Mouse (Mus musculus) lung, postnatal 0 days (tissue): ENCODE data around the gene Azin2. TPM values are rescaled to one million over a fixed set of nuclear protein-coding genes. Genes with fewer than 3 reads are reported as not detected.

ENCODE experiments used
- ATAC-seq: fragments of 200-750 bp; cut with Nextera tagmentation; 2 replicates; pipeline ENCODE4 v1.8.0; 2017; ENCODE audit warnings: moderate library complexity
- DNase-seq: peaks from one replicate; pipeline ENCODE4 v3.0.0-alpha.2; 2016; ENCODE audit warnings: low spot score
- H3K27ac ChIP-seq: fragments of 300-500 bp; sonication (generic); 2 replicates; pipeline ENCODE4 v1.5.1; 2014; ENCODE audit warnings: antibody characterized with exemption, mild to moderate bottlenecking, low read length, mixed read lengths
- H3K27me3 ChIP-seq: fragments of 300-500 bp; sonication (generic); replicated peaks from 2 replicates; pipeline ENCODE4 v1.6.1; 2014; ENCODE audit warnings: low read length, mixed read lengths; ENCODE audit not compliant: insufficient read depth
- H3K36me3 ChIP-seq: fragments of 300-500 bp; sonication (generic); 2 replicates; pipeline ENCODE4 v1.6.1; 2014; ENCODE audit warnings: low read length, mixed read lengths; ENCODE audit not compliant: insufficient read depth
- H3K4me1 ChIP-seq: fragments of 300-500 bp; sonication (generic); 2 replicates; pipeline ENCODE4 v1.6.1; 2014; ENCODE audit warnings: antibody characterized with exemption, low read depth, low read length, mixed read lengths; ENCODE audit not compliant: insufficient read depth
- H3K4me2 ChIP-seq: fragments of 300-500 bp; sonication (generic); replicated peaks from 2 replicates; pipeline ENCODE4 v1.6.1; 2014; ENCODE audit warnings: low read depth, mild to moderate bottlenecking, low read length, moderate library complexity, mixed read lengths
- H3K4me3 ChIP-seq: fragments of 300-500 bp; sonication (generic); 2 replicates; pipeline ENCODE4 v1.5.1; 2014; ENCODE audit warnings: low read depth, low read length
- H3K9ac ChIP-seq: fragments of 300-500 bp; sonication (generic); replicated peaks from 2 replicates; pipeline ENCODE4 v1.6.1; 2014; ENCODE audit warnings: low read depth, mild to moderate bottlenecking
- H3K9me3 ChIP-seq: fragments of 300-500 bp; sonication (generic); 2 replicates; pipeline ENCODE4 v1.6.1; 2016; ENCODE audit warnings: low read length, mixed read lengths
- CTCF ChIP-seq: IDR thresholded peaks from 2 replicates; pipeline ENCODE4 v1.5.1; 2016; ENCODE audit warnings: antibody characterized with exemption, mild to moderate bottlenecking
- EP300 ChIP-seq: IDR thresholded peaks from 2 replicates; pipeline ENCODE4 v1.6.1; 2016; ENCODE audit warnings: antibody characterized with exemption, mild to moderate bottlenecking, control low read depth
- WGBS: fragments of 180-500 bp; shearing (Covaris S2); extraction: QIAGEN DNeasy Blood & Tissue Kit; methylation state at CpG from one replicate; pipeline ENCODE4 v1.1.7; 2014; 5-methylcytosine and 5-hydroxymethylcytosine counted together
- polyA plus RNA-seq: library from polyadenylated mRNA; unstranded; fragments of >200 nt; fragmentation: Nextera tagmentation; extraction: Ambion mirVana; gene quantifications from 2 replicates; pipeline ENCODE4 v1.2.1, GENCODE M21; 2015

The Azin2 gene
- polyA plus RNA-seq, 1 experiment from 2014 or later = 42.2 TPM

- no peak overlapping the region for H3K27ac ChIP-seq
- H3K36me3 ChIP-seq = no peaks in the 10 kb centered on the region
- no peaks in the 10 kb centered on the region for H3K27me3 ChIP-seq
- no peak overlapping the region for H3K9ac ChIP-seq
- no peak overlapping the region for H3K4me2 ChIP-seq
- peaks cover 26% of the 10 kb centered on the region for H3K4me1 ChIP-seq
- TF ChIP-seq CTCF = no peak
- no peak for TF ChIP-seq EP300
- DNase-seq = no peak
- H3K9me3 ChIP-seq = no peaks in the 10 kb centered on the region
- H3K4me3 ChIP-seq = no peak overlapping the region
- ATAC-seq = no peak
- WGBS = 50% methylated on average over 5 of the region's 5 CpGs
These were observed 75.7 kb downstream of the Azin2 start for GRCm38 (mm10) chr4:128886571-128886970.

- Histone ChIP-seq H3K27me3 (no peaks in the 10 kb centered on the region), H3K4me2 (no peak overlapping the region), H3K9ac (no peak overlapping the region), H3K9me3 (no peaks in the 10 kb centered on the region), H3K36me3 (no peaks in the 10 kb centered on the region), H3K4me1 (peaks cover 18% of the 10 kb centered on the region; the same call in 1 of the 2 replicates), H3K4me3 (no peak overlapping the region), H3K27ac (no peak overlapping the region)
- TF ChIP-seq CTCF (no peak), EP300 (no peak)
- 99% methylated on average over 8 of the region's 8 CpGs for WGBS
- ATAC-seq = no peak
- DNase-seq = no peak
These were observed 76.7 kb downstream of the Azin2 start for GRCm38 (mm10) chr4:128885540-128885939.

- no peak overlapping the region for H3K9ac ChIP-seq
- TF ChIP-seq CTCF (no peak), EP300 (no peak)
- WGBS = 37% methylated on average over 5 of the region's 5 CpGs
These were observed 77.5 kb downstream of the Azin2 start for GRCm38 (mm10) chr4:128884711-128885095.

GRCm38 (mm10) chr4:128883801-128884710 is 78.2 kb downstream of the Azin2 start:
- no peaks in the 10 kb centered on the region for H3K9me3 ChIP-seq
- H3K4me1 ChIP-seq = peaks cover 11% of the 10 kb centered on the region; the same call in 1 of the 2 replicates
- peak overlapping the region; percentile 41 for H3K9ac ChIP-seq
- H3K4me2 ChIP-seq = peak overlapping the region; percentile 95
- WGBS = under 1% methylated on average over 90 of the region's 94 CpGs
- peak; percentile 51 for ATAC-seq
- no peak overlapping the region for H3K27ac ChIP-seq
- peak overlapping the region; percentile 71 for H3K4me3 ChIP-seq
- H3K27me3 ChIP-seq = no peaks in the 10 kb centered on the region
- peak; percentile 23 for DNase-seq
- TF ChIP-seq CTCF (no peak), EP300 (no peak)
- no peaks in the 10 kb centered on the region for H3K36me3 ChIP-seq

More at GRCm38 (mm10) chr4:128884711-128885095, 77.5 kb downstream of the Azin2 start:
- DNase-seq (no peak), ATAC-seq (no peak)
- Histone ChIP-seq H3K4me2 (peak overlapping the region; percentile 95), H3K9me3 (no peaks in the 10 kb centered on the region), H3K27me3 (no peaks in the 10 kb centered on the region), H3K4me3 (peak overlapping the region; percentile 71), H3K27ac (no peak overlapping the region), H3K36me3 (no peaks in the 10 kb centered on the region), H3K4me1 (peaks cover 11% of the 10 kb centered on the region; the same call in 1 of the 2 replicates)

- Histone ChIP-seq H3K27me3 (no peaks in the 10 kb centered on the region), H3K9me3 (no peaks in the 10 kb centered on the region), H3K4me2 (peak within 1 kb of the TSS; percentile 95), H3K36me3 (no peaks in the 10 kb centered on the region), H3K4me1 (peaks cover 11% of the 10 kb centered on the region; the same call in 1 of the 2 replicates), H3K27ac (no peak within 1 kb of the TSS), H3K4me3 (peak within 1 kb of the TSS; percentile 71), H3K9ac (peak within 1 kb of the TSS; percentile 41)
- peak; percentile 94 for ATAC-seq
- no peak for TF ChIP-seq EP300
- TF ChIP-seq CTCF = peak; percentile 39; the same call in 1 of the 2 replicates
- peak; percentile 87 for DNase-seq
- 2% methylated on average over 12 of the region's 37 CpGs for WGBS
These were observed 78.9 kb downstream of the Azin2 start, which contains the start of gene Trim62 for GRCm38 (mm10) chr4:128883379-128883781. Gene Trim62 (plus strand): TSS chr4:128883580.

Other genes with a start within 250 kb of the Azin2 start
- 0.04 and 0.08 TPM in 2 replicates for gene A3galt2, start 207.1 kb downstream of the Azin2 start, polyA plus RNA-seq
- 21.6 and 23.8 TPM in 2 replicates for gene Zfp362, start 156.4 kb downstream of the Azin2 start, polyA plus RNA-seq
- gene Trim62, start 78.9 kb downstream of the Azin2 start, polyA plus RNA-seq = 2.5 and 3.3 TPM in 2 replicates
- 85.7 and 89.7 TPM in 2 replicates for gene Ak2, start 29.5 kb upstream of the Azin2 start, polyA plus RNA-seq
- gene Rnf19b, start 95.8 kb upstream of the Azin2 start, polyA plus RNA-seq = 10.9 and 11.7 TPM in 2 replicates
- gene Tmem54, start 143.1 kb upstream of the Azin2 start, polyA plus RNA-seq = 2.4 and 2.9 TPM in 2 replicates
- gene Hpca, start 159.6 kb upstream of the Azin2 start, polyA plus RNA-seq = 0.51 and 1.1 TPM in 2 replicates
- 7.6 and 9.7 TPM in 2 replicates for gene Fndc5, start 174.6 kb upstream of the Azin2 start, polyA plus RNA-seq
- 7.3 and 7.5 TPM in 2 replicates for gene S100pbp, start 227.3 kb upstream of the Azin2 start, polyA plus RNA-seq
- 26.4 and 27.1 TPM in 2 replicates for gene Yars, start 227.3 kb upstream of the Azin2 start, polyA plus RNA-seq